Mouse (Mus musculus) MEL (cell line): ENCODE measurements around the gene Cdk2ap2. TPM values are rescaled to one million over a fixed set of nuclear protein-coding genes. Genes with fewer than 3 reads are reported as not detected.

Source experiments
- DNase-seq: peaks from one replicate; pipeline ENCODE4 v3.0.0; 2011; ENCODE audit warnings: low read depth, low spot score
- H3K27ac ChIP-seq: 2 replicates; pipeline ENCODE4 v1.5.1; 2012; ENCODE audit warnings: low read depth, mild to moderate bottlenecking, control low read depth, low read length, moderate library complexity; ENCODE audit not compliant: control insufficient read depth
- H3K27me3 ChIP-seq, 2 experiments: fragments of 150-350 bp in 1 of 2; sonication (generic) in 1 of 2; 2 replicates each; pipeline ENCODE4 v1.6.1; 2012; ENCODE audit warnings: low read length in 2 of 2, mild to moderate bottlenecking in 2 of 2, improper control_type of control experiment in 1 of 2, moderate library complexity in 1 of 2; ENCODE audit not compliant: insufficient read depth in 2 of 2, control insufficient read depth in 1 of 2
- H3K36me3 ChIP-seq, 2 experiments: 2 replicates each; pipeline ENCODE4 v1.6.1; 2012 to 2014; ENCODE audit warnings: low read length in 2 of 2, improper control_type of control experiment in 1 of 2, inconsistent platforms in 1 of 2, mild to moderate bottlenecking in 1 of 2; ENCODE audit not compliant: insufficient read depth in 2 of 2, control insufficient read depth in 1 of 2
- H3K4me1 ChIP-seq, 2 experiments: fragments of 150-350 bp in 1 of 2; sonication (generic) in 1 of 2; 2 replicates each; pipeline ENCODE4 v1.6.1; 2012; ENCODE audit warnings: low read length in 2 of 2, improper control_type of control experiment in 1 of 2, mild to moderate bottlenecking in 1 of 2; ENCODE audit not compliant: insufficient read depth in 2 of 2, control insufficient read depth in 1 of 2
- H3K4me3 ChIP-seq, 2 experiments: fragments of 150-350 bp in 1 of 2; sonication (generic) in 1 of 2; 2 replicates each; pipeline ENCODE4 v1.5.1; 2012; ENCODE audit warnings: low read depth in 2 of 2, low read length in 2 of 2, mild to moderate bottlenecking in 2 of 2, moderate library complexity in 2 of 2, control low read depth in 1 of 2, improper control_type of control experiment in 1 of 2; ENCODE audit not compliant: control insufficient read depth in 1 of 2, insufficient read depth in 1 of 2
- H3K79me2 ChIP-seq: 2 replicates; pipeline ENCODE4 v1.6.1; 2012; ENCODE audit warnings: mild to moderate bottlenecking, low read length, moderate library complexity; ENCODE audit not compliant: control insufficient read depth, poor library complexity, insufficient read depth
- H3K9ac ChIP-seq: 2 replicates; pipeline ENCODE4 v1.6.1; 2012; ENCODE audit warnings: low read depth, mild to moderate bottlenecking, control low read depth, low read length, moderate library complexity; ENCODE audit not compliant: control insufficient read depth, poor library complexity, severe bottlenecking
- H3K9me3 ChIP-seq: fragments of 150-350 bp; sonication (generic); replicated peaks from 2 replicates; pipeline ENCODE4 v1.6.1; 2012; ENCODE audit warnings: mild to moderate bottlenecking, low read length, improper control_type of control experiment, moderate library complexity; ENCODE audit not compliant: insufficient read depth
- BHLHE40 ChIP-seq: IDR thresholded peaks from 2 replicates; pipeline ENCODE4 v1.6.1; 2012; ENCODE audit warnings: low read depth, mild to moderate bottlenecking, inconsistent platforms, low read length, improper control_type of control experiment, borderline replicate concordance
- CHD2 ChIP-seq: IDR thresholded peaks from 2 replicates; pipeline ENCODE4 v1.6.1; 2011; ENCODE audit warnings: low read length, improper control_type of control experiment
- E2F4 ChIP-seq: IDR thresholded peaks from 2 replicates; pipeline ENCODE4 v1.6.1; 2011; ENCODE audit warnings: low read depth, low read length, improper control_type of control experiment, borderline replicate concordance
- ELF1 ChIP-seq: IDR thresholded peaks from 2 replicates; pipeline ENCODE4 v1.6.1; 2014; ENCODE audit warnings: low read depth, mild to moderate bottlenecking, inconsistent platforms, low read length, improper control_type of control experiment, moderate library complexity
- EP300 ChIP-seq, 2 experiments: IDR thresholded peaks; 2 replicates each; pipeline ENCODE4 v1.6.1; 2011; ENCODE audit warnings: improper control_type of control experiment in 2 of 2, low read length in 2 of 2, low read depth in 1 of 2, mild to moderate bottlenecking in 1 of 2
- ETS1 ChIP-seq: IDR thresholded peaks from 2 replicates; pipeline ENCODE4 v1.6.1; 2012; ENCODE audit warnings: low read depth, mild to moderate bottlenecking, inconsistent platforms, low read length, improper control_type of control experiment, moderate library complexity
- GABPA ChIP-seq: IDR thresholded peaks from 2 replicates; pipeline ENCODE4 v1.6.1; 2012; ENCODE audit warnings: low read depth, mild to moderate bottlenecking, inconsistent platforms, low read length, improper control_type of control experiment, moderate library complexity
- GATA1 ChIP-seq: IDR thresholded peaks from 2 replicates; pipeline ENCODE4 v1.6.1; 2011; ENCODE audit warnings: low read depth, low read length, improper control_type of control experiment
- HCFC1 ChIP-seq: IDR thresholded peaks from 2 replicates; pipeline ENCODE4 v1.6.1; 2012; ENCODE audit warnings: low read depth, mild to moderate bottlenecking, inconsistent platforms, low read length, improper control_type of control experiment, moderate library complexity
- MAFK ChIP-seq: IDR thresholded peaks from 2 replicates; pipeline ENCODE4 v1.6.1; 2011; ENCODE audit warnings: low read depth, mild to moderate bottlenecking, low read length, improper control_type of control experiment, borderline replicate concordance
- MAX ChIP-seq: IDR thresholded peaks from 2 replicates; pipeline ENCODE4 v1.6.1; 2011; ENCODE audit warnings: low read length, improper control_type of control experiment
- MAZ ChIP-seq: IDR thresholded peaks from 2 replicates; pipeline ENCODE4 v1.6.1; 2012; ENCODE audit warnings: low read depth, mild to moderate bottlenecking, inconsistent platforms, low read length, improper control_type of control experiment
- MEF2A ChIP-seq: IDR thresholded peaks from 2 replicates; pipeline ENCODE4 v1.6.1; 2014; ENCODE audit warnings: low read depth, mild to moderate bottlenecking, inconsistent platforms, low read length, improper control_type of control experiment; ENCODE audit not compliant: poor library complexity, insufficient replicate concordance, severe bottlenecking; ENCODE audit errors: extremely low read depth
- MXI1 ChIP-seq: IDR thresholded peaks from 2 replicates; pipeline ENCODE4 v1.6.1; 2011; ENCODE audit warnings: mild to moderate bottlenecking, low read depth, low read length, improper control_type of control experiment
- MYC ChIP-seq: IDR thresholded peaks from 2 replicates; pipeline ENCODE4 v1.6.1; 2011; ENCODE audit warnings: low read depth, mild to moderate bottlenecking, low read length, improper control_type of control experiment, moderate library complexity
- NELFE ChIP-seq: IDR thresholded peaks from 2 replicates; pipeline ENCODE4 v1.6.1; 2011; ENCODE audit warnings: low read depth, low read length, improper control_type of control experiment
- NRF1 ChIP-seq: IDR thresholded peaks from 2 replicates; pipeline ENCODE4 v1.6.1; 2014; ENCODE audit warnings: low read depth, mild to moderate bottlenecking, inconsistent platforms, low read length, improper control_type of control experiment, moderate library complexity; ENCODE audit not compliant: poor library complexity, insufficient read depth, severe bottlenecking
- POLR2AphosphoS2 ChIP-seq: IDR thresholded peaks from 2 replicates; pipeline ENCODE4 v1.6.1; 2011; ENCODE audit warnings: low read length, improper control_type of control experiment
- RAD21 ChIP-seq: IDR thresholded peaks from 2 replicates; pipeline ENCODE4 v1.6.1; 2011; ENCODE audit warnings: mild to moderate bottlenecking, low read depth, low read length, improper control_type of control experiment
- RCOR1 ChIP-seq: IDR thresholded peaks from 2 replicates; pipeline ENCODE4 v1.6.1; 2012; ENCODE audit warnings: low read depth, mild to moderate bottlenecking, inconsistent platforms, low read length, improper control_type of control experiment
- SIN3A ChIP-seq: IDR thresholded peaks from 2 replicates; pipeline ENCODE4 v1.6.1; 2012; ENCODE audit warnings: low read length, improper control_type of control experiment, inconsistent platforms
- SMC3 ChIP-seq: IDR thresholded peaks from 2 replicates; pipeline ENCODE4 v1.6.1; 2011; ENCODE audit warnings: low read depth, low read length, improper control_type of control experiment
- TAL1 ChIP-seq: IDR thresholded peaks from 2 replicates; pipeline ENCODE4 v1.6.1; 2012; ENCODE audit warnings: mild to moderate bottlenecking, inconsistent platforms, low read length, moderate library complexity, mixed read lengths
- TBP ChIP-seq: IDR thresholded peaks from 2 replicates; pipeline ENCODE4 v1.8.0; 2011; ENCODE audit warnings: low read depth, low read length, improper control_type of control experiment
- TCF12 ChIP-seq: IDR thresholded peaks from 2 replicates; pipeline ENCODE4 v1.6.1; 2014; ENCODE audit warnings: low read depth, mild to moderate bottlenecking, inconsistent platforms, low read length, improper control_type of control experiment, moderate library complexity
- UBTF ChIP-seq: IDR thresholded peaks from 2 replicates; pipeline ENCODE4 v1.6.1; 2012; ENCODE audit warnings: low read depth, mild to moderate bottlenecking, inconsistent platforms, low read length, improper control_type of control experiment, moderate library complexity, borderline replicate concordance; ENCODE audit not compliant: insufficient read depth
- USF1 ChIP-seq: IDR thresholded peaks from 2 replicates; pipeline ENCODE4 v1.6.1; 2014; ENCODE audit warnings: low read depth, mild to moderate bottlenecking, inconsistent platforms, low read length, improper control_type of control experiment, moderate library complexity
- ZC3H11A ChIP-seq: IDR thresholded peaks from 2 replicates; pipeline ENCODE4 v1.6.1; 2012; ENCODE audit warnings: low read depth, mild to moderate bottlenecking, inconsistent platforms, low read length, improper control_type of control experiment
- ZKSCAN1 ChIP-seq: IDR thresholded peaks from 2 replicates; pipeline ENCODE4 v1.6.1; 2012; ENCODE audit warnings: low read depth, mild to moderate bottlenecking, inconsistent platforms, low read length, improper control_type of control experiment, moderate library complexity
- ZNF384 ChIP-seq: IDR thresholded peaks from 2 replicates; pipeline ENCODE4 v1.6.1; 2012; ENCODE audit warnings: low read depth, mild to moderate bottlenecking, inconsistent platforms, low read length, improper control_type of control experiment
- polyA plus RNA-seq, 2 experiments: library from polyadenylated mRNA; stranded (reverse) in 1 of 2; unstranded in 1 of 2; fragments of >175 nt in 1 of 2; fragments of >200 nt in 1 of 2; gene quantifications; 2 replicates each; pipeline versions ENCODE4 v1.2.1 to v1.2.4; 2012; ENCODE audit warnings: low replicate concordance in 2 of 2, low read depth in 1 of 2; ENCODE audit not compliant: insufficient read length in 2 of 2, insufficient read depth in 1 of 2, missing spikeins in 1 of 2
- total RNA-seq: library from RNA; depleted of rRNA; stranded (reverse); fragments of 300-350 nt; gene quantifications from 2 replicates; pipeline ENCODE4 v1.2.3, GENCODE M21; 2012

Cdk2ap2 gene
- total and polyA plus RNA-seq, 3 experiments: 53.5 to 97.6 TPM; not detected in 1

DNA sequence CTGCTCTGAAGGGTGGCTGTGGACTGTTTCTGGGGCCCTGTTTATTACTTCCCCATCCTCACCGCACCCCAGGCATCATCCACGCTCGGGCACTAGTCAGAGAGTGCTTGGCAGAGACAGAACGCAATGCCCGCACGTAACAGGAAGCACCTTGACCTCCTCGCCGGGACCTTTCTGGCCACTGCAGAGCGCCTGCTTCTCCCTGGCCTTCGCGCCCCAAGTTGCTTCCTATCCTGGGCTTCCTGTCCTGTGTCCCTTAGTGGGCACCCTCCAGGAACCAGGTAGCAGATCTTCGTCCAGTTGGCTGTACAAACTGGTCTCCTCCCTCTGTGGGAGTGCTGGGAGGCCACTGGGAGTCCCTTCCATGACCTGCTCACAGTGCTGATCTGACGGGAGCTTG, 1.4 kb downstream of the Cdk2ap2 start:
- TF ChIP-seq GABPA (no peak), ZC3H11A (no peak), ETS1 (no peak), HCFC1 (no peak), TCF12 (no peak), CHD2 (no peak), TBP (no peak), E2F4 (no peak), GATA1 (no peak), BHLHE40 (no peak), MAX (no peak), MAFK (no peak), UBTF (no peak), SIN3A (no peak), NELFE (no peak), POLR2AphosphoS2 (no peak), MAZ (no peak), TAL1 (no peak)
- Histone ChIP-seq H3K79me2 (peaks cover 8% of the 10 kb centered on the region), H3K27me3 (no peaks in the 10 kb centered on the region), H3K36me3 (peaks cover 0 to 13% of the 10 kb centered on the region in 2 experiments; a peak in 2 of 4 replicates), H3K9ac (0 out of 2 replicates have a peak overlapping the region, but pooled peaks have one; percentile 80), H3K4me1 (peaks cover 0 to 21% of the 10 kb centered on the region in 2 experiments; a peak in 3 of 4 replicates), H3K27ac (no peak overlapping the region), H3K4me3 (no peak overlapping the region; a peak in 1 of 4 replicates), H3K9me3 (no peaks in the 10 kb centered on the region)
- DNase-seq: no peak

DNA sequence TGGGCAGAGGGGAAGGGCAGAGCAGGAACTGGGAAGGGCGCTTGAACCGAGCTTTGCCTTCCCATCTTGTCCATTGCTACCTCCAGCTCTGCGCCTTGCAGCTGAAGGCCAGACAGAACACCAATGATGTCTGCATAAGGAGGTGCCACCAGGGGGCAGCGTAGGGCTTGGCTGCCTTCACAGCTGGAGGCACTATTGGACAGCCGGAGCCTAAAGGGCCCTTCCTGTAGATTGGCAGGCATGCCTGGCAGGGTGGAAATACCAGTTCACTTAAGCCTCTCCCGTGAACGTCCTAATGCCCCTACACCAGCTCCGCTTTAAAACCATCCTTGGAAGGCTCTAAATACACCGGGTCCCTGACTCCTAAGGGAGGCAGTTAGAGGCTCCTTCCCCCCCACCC, 2.1 kb downstream of the Cdk2ap2 start:
- Histone ChIP-seq H3K27ac (peak overlapping the region; percentile 44), H3K36me3 (peaks cover 0 to 13% of the 10 kb centered on the region in 2 experiments; a peak in 2 of 4 replicates), H3K4me3 (peak overlapping the region; percentile 74 to 99; a peak in 3 of 4 replicates), H3K9me3 (no peaks in the 10 kb centered on the region), H3K27me3 (no peaks in the 10 kb centered on the region), H3K9ac (peak overlapping the region; percentile 74), H3K79me2 (peaks cover 8% of the 10 kb centered on the region), H3K4me1 (peaks cover 0 to 21% of the 10 kb centered on the region in 2 experiments; a peak in 3 of 4 replicates)
- peak; percentile 94 for DNase-seq
- TF ChIP-seq UBTF (no peak), ETS1 (peak; percentile 55; the same call in 1 of the 2 replicates), EP300 (IDR thresholded peaks at IDR 0.05; ENCODE audit: low read depth in 1 of 2, low read length in 2 of 2) (no peak; a peak in 1 of 4 replicates), ZNF384 (no peak), TBP (no peak), MEF2A (no peak), MAZ (0 out of 2 replicates have a peak, but pooled peaks have one; percentile 45), NRF1 (0 out of 2 replicates have a peak, but pooled peaks have one; percentile 3), MYC (peak; percentile 54; the same call in 1 of the 2 replicates), RCOR1 (no peak), ELF1 (no peak; the same call in 1 of the 2 replicates), USF1 (no peak; the same call in 1 of the 2 replicates), E2F4 (no peak), SIN3A (peak; percentile 89), ZC3H11A (peak; percentile 87), SMC3 (peak; percentile 98), CHD2 (no peak), ZKSCAN1 (no peak), BHLHE40 (no peak), HCFC1 (peak; percentile 52; the same call in 1 of the 2 replicates), RAD21 (peak; percentile 83), MXI1 (peak; percentile 64)
